Mouse (Mus musculus): ENCODE data around the gene Pradc1. TPM values are rescaled to one million over a fixed set of nuclear protein-coding genes. Genes with fewer than 3 reads are reported as not detected.

Gene Pradc1
- polyA plus RNA-seq, 1 experiment: 3.6 TPM

GRCm38 (mm10) chr6:85443488-85444233 is 8.1 kb downstream of the Pradc1 start:
- Histone ChIP-seq H3K4me3 (replicated peaks) (no peak overlapping the region), H3K4me1 (ENCODE audit: control insufficient read depth) (no peaks in the 10 kb centered on the region; the same call in 1 of the 2 replicates), H3K9me3 (ENCODE audit: control insufficient read depth, low read length) (no peaks in the 10 kb centered on the region), H3K36me3 (ENCODE audit: control insufficient read depth) (peaks cover 95% of the 10 kb centered on the region), H3K27me3 (ENCODE audit: control insufficient read depth) (no peaks in the 10 kb centered on the region)
- TF ChIP-seq TAL1 (IDR thresholded peaks at IDR 0.05; ENCODE audit: low read length): no peak
- TF ChIP-seq GATA1 (IDR thresholded peaks at IDR 0.05; ENCODE audit: low read length): no peak

GRCm38 (mm10) chr6:85441142-85441541 is 10.6 kb downstream of the Pradc1 start:
- H3K4me1 ChIP-seq (ENCODE audit: control insufficient read depth): no peaks in the 10 kb centered on the region; the same call in 1 of the 2 replicates
- TF ChIP-seq TAL1 (IDR thresholded peaks at IDR 0.05; ENCODE audit: low read length): no peak
- no peak for TF ChIP-seq GATA1 (IDR thresholded peaks at IDR 0.05; ENCODE audit: low read length)

GRCm38 (mm10) chr6:85436631-85437030 is 15.1 kb downstream of the Pradc1 start:
- Histone ChIP-seq H3K4me1 (ENCODE audit: control insufficient read depth) (peaks cover 22% of the 10 kb centered on the region), H3K4me3 (replicated peaks) (no peak overlapping the region), H3K27me3 (ENCODE audit: control insufficient read depth) (no peaks in the 10 kb centered on the region), H3K9me3 (ENCODE audit: control insufficient read depth, low read length) (no peaks in the 10 kb centered on the region), H3K36me3 (ENCODE audit: control insufficient read depth) (peaks cover 39% of the 10 kb centered on the region)
- TF ChIP-seq GATA1 (IDR thresholded peaks at IDR 0.05; ENCODE audit: low read length) (no peak), TAL1 (IDR thresholded peaks at IDR 0.05; ENCODE audit: low read length) (no peak)

More at GRCm38 (mm10) chr6:85441142-85441541, 10.6 kb downstream of the Pradc1 start:
- peaks cover 79% of the 10 kb centered on the region for H3K36me3 ChIP-seq (ENCODE audit: control insufficient read depth)
- no peaks in the 10 kb centered on the region for H3K9me3 ChIP-seq (ENCODE audit: control insufficient read depth, low read length)
- H3K27me3 ChIP-seq (ENCODE audit: control insufficient read depth): no peaks in the 10 kb centered on the region
- no peak overlapping the region for H3K4me3 ChIP-seq (replicated peaks)

GRCm38 (mm10) chr6:85436204-85436603 is 15.6 kb downstream of the Pradc1 start:
- Histone ChIP-seq H3K36me3 (ENCODE audit: control insufficient read depth) (peaks cover 35% of the 10 kb centered on the region), H3K4me1 (ENCODE audit: control insufficient read depth) (peaks cover 25% of the 10 kb centered on the region)
- TF ChIP-seq TAL1 (IDR thresholded peaks at IDR 0.05; ENCODE audit: low read length) (no peak), GATA1 (IDR thresholded peaks at IDR 0.05; ENCODE audit: low read length) (no peak)

GRCm38 (mm10) chr6:85433865-85434264 is 17.9 kb downstream of the Pradc1 start:
- H3K9me3 ChIP-seq (ENCODE audit: control insufficient read depth, low read length): no peaks in the 10 kb centered on the region
- TF ChIP-seq TAL1 (IDR thresholded peaks at IDR 0.05; ENCODE audit: low read length) (no peak), GATA1 (IDR thresholded peaks at IDR 0.05; ENCODE audit: low read length) (no peak)
- peaks cover 25% of the 10 kb centered on the region for H3K4me1 ChIP-seq (ENCODE audit: control insufficient read depth)
- no peak overlapping the region for H3K4me3 ChIP-seq (replicated peaks)
- H3K27me3 ChIP-seq (ENCODE audit: control insufficient read depth): 0 out of 2 replicates have a peak, but pooled peaks cover 3% of the 10 kb centered on the region
- H3K36me3 ChIP-seq (ENCODE audit: control insufficient read depth): peaks cover 11% of the 10 kb centered on the region

More at GRCm38 (mm10) chr6:85436204-85436603, 15.6 kb downstream of the Pradc1 start:
- no peaks in the 10 kb centered on the region for H3K9me3 ChIP-seq (ENCODE audit: control insufficient read depth, low read length)
- no peaks in the 10 kb centered on the region for H3K27me3 ChIP-seq (ENCODE audit: control insufficient read depth)
- no peak overlapping the region for H3K4me3 ChIP-seq (replicated peaks)

- H3K4me3 ChIP-seq (replicated peaks): peak within 1 kb of the TSS; percentile 81
- H3K36me3 ChIP-seq (ENCODE audit: control insufficient read depth): no peaks in the 10 kb centered on the region
- H3K4me1 ChIP-seq (ENCODE audit: control insufficient read depth): peaks cover 25% of the 10 kb centered on the region
- H3K9me3 ChIP-seq (ENCODE audit: control insufficient read depth, low read length): no peaks in the 10 kb centered on the region
- H3K27me3 ChIP-seq (ENCODE audit: control insufficient read depth): peaks cover 7% of the 10 kb centered on the region
- TF ChIP-seq TAL1 (IDR thresholded peaks at IDR 0.05; ENCODE audit: low read length): no peak
- TF ChIP-seq GATA1 (IDR thresholded peaks at IDR 0.05; ENCODE audit: low read length): no peak
Measured at GRCm38 (mm10) chr6:85431842-85432431, 19.8 kb downstream of the Pradc1 start, which contains the start of gene Smyd5. TSS of gene Smyd5 (plus strand) at chr6:85431989.

- Histone ChIP-seq H3K27me3 (ENCODE audit: control insufficient read depth) (peaks cover 11% of the 10 kb centered on the region), H3K36me3 (ENCODE audit: control insufficient read depth) (no peaks in the 10 kb centered on the region), H3K4me1 (ENCODE audit: control insufficient read depth) (peaks cover 25% of the 10 kb centered on the region), H3K4me3 (replicated peaks) (peak overlapping the region; percentile 81), H3K9me3 (ENCODE audit: control insufficient read depth, low read length) (no peaks in the 10 kb centered on the region)
- no peak for TF ChIP-seq GATA1 (IDR thresholded peaks at IDR 0.05; ENCODE audit: low read length)
- TF ChIP-seq TAL1 (IDR thresholded peaks at IDR 0.05; ENCODE audit: low read length): no peak
Measured at GRCm38 (mm10) chr6:85431274-85431841, 20.4 kb downstream of the Pradc1 start.

- H3K27me3 ChIP-seq (ENCODE audit: control insufficient read depth): peaks cover 34% of the 10 kb centered on the region
- H3K36me3 ChIP-seq (ENCODE audit: control insufficient read depth): no peaks in the 10 kb centered on the region
- H3K4me3 ChIP-seq (replicated peaks): no peak within 1 kb of the TSS
- no peak for TF ChIP-seq TAL1 (IDR thresholded peaks at IDR 0.05; ENCODE audit: low read length)
- TF ChIP-seq GATA1 (IDR thresholded peaks at IDR 0.05; ENCODE audit: low read length): no peak
- no peaks in the 10 kb centered on the region for H3K4me1 ChIP-seq (ENCODE audit: control insufficient read depth)
- no peaks in the 10 kb centered on the region for H3K9me3 ChIP-seq (ENCODE audit: control insufficient read depth, low read length)
Measured at GRCm38 (mm10) chr6:85423836-85424379, 27.9 kb downstream of the Pradc1 start, which contains the start of gene Noto. TSS of gene Noto (plus strand) at chr6:85423886.

- no peaks in the 10 kb centered on the region for H3K4me1 ChIP-seq (ENCODE audit: control insufficient read depth)
- H3K9me3 ChIP-seq (ENCODE audit: control insufficient read depth, low read length): no peaks in the 10 kb centered on the region
- peaks cover 22% of the 10 kb centered on the region for H3K27me3 ChIP-seq (ENCODE audit: control insufficient read depth)
- no peaks in the 10 kb centered on the region for H3K36me3 ChIP-seq (ENCODE audit: control insufficient read depth)
- TF ChIP-seq TAL1 (IDR thresholded peaks at IDR 0.05; ENCODE audit: low read length) (no peak), GATA1 (IDR thresholded peaks at IDR 0.05; ENCODE audit: low read length) (no peak)
- no peak overlapping the region for H3K4me3 ChIP-seq (replicated peaks)
Measured at GRCm38 (mm10) chr6:85419150-85419549, 32.6 kb downstream of the Pradc1 start.
